Mouse (Mus musculus) layer of hippocampus, postnatal 36 days (tissue): Measurements from ENCODE around the gene Lrba. TPM values are rescaled to one million over a fixed set of nuclear protein-coding genes. Genes with fewer than 3 reads are reported as not detected.
A peak's percentile ranks its signal among the peaks of the same experiment; 100 is the strongest.

ENCODE experiments used
- DNase-seq, 2 experiments: peaks; one replicate each; pipeline ENCODE4 v3.0.0; 2022
- total RNA-seq, 2 experiments: library from RNA; stranded (reverse); gene quantifications; 2 replicates each; pipeline ENCODE4 v1.2.3; 2021

The Lrba gene
- total RNA-seq, result 10 to 100 TPM; 25.7 to 29.9 TPM

- peak; percentile 66 to 68 for DNase-seq
These were observed at the start of gene Lrba for GRCm38 (mm10) chr3:86224564-86225421. Gene Lrba (plus strand): TSS chr3:86224680.

GRCm38 (mm10) chr3:86179714-86180113 lies 44.8 kb upstream of the Lrba start:
- no peak for DNase-seq

GRCm38 (mm10) chr3:86181107-86181506 lies 43.4 kb upstream of the Lrba start:
- no peak for DNase-seq

DNA sequence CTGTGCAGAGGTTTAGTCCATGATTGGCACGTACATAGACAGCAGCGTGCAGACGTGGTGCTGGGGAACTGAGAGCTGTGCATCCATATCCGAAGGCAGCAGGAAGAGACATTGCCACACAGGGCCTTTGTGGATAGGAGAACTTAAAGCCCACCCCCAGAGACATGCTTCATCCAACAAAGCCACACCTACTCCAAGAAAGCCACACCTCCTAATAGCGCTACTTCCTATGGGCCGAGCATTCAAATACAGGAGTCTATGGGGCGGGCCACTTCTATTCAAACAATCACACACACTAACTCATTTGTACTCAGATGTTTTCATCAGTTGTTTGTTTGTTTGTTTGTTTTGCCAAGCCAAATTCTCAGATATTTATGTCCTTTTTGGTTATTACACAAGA lies 39.9 kb upstream of the Lrba start:
- DNase-seq, result no peak

GRCm38 (mm10) chr3:86187736-86188389 lies 36.6 kb upstream of the Lrba start:
- no peak for DNase-seq

DNA sequence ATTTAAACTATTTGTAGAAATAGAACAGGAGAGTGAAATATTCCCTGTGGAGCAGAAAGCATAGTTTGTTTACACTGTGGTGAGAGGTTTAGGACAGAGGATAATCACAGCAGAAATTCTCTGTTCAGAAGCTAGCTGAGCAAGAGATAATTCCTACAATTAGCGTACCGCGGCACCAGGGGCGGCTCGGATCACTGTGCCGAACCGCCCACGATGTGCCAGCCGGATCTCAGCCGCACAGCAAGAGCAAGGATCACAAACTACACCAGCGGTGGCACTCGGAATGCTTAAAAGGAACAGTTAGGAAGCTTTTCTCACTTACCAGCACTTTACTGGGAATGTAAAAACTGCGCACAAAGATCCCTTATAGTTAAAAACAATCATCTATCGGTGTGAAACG lies 28.5 kb upstream of the Lrba start:
- DNase-seq, result peak; percentile 18 to 26

DNA sequence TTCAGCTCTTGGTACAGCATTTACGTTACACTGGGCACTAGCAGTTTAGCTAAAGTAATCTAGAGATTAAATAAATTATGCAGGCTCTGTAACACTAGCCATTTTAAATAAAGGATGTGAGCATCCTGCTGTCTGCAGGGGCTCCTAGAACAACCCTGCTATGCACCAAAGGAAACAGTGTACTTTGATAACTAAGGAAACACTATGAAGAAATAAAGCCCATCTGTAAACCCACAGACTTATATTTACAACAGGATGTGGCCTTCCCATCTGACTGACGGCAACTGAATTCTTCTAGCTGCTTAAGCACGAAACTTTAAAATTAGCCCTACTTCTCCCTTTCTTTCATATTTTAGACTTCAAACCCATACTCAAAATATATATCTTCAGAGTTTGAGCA lies 28.0 kb upstream of the Lrba start:
- DNase-seq, result no peak

GRCm38 (mm10) chr3:86201645-86202175 lies 22.8 kb upstream of the Lrba start:
- DNase-seq, result no peak

GRCm38 (mm10) chr3:86202449-86202848 lies 22.0 kb upstream of the Lrba start:
- DNase-seq, result no peak

GRCm38 (mm10) chr3:86204608-86205358 lies 19.7 kb upstream of the Lrba start:
- DNase-seq, result no peak

GRCm38 (mm10) chr3:86206556-86206955 lies 17.9 kb upstream of the Lrba start:
- DNase-seq, result no peak

DNA sequence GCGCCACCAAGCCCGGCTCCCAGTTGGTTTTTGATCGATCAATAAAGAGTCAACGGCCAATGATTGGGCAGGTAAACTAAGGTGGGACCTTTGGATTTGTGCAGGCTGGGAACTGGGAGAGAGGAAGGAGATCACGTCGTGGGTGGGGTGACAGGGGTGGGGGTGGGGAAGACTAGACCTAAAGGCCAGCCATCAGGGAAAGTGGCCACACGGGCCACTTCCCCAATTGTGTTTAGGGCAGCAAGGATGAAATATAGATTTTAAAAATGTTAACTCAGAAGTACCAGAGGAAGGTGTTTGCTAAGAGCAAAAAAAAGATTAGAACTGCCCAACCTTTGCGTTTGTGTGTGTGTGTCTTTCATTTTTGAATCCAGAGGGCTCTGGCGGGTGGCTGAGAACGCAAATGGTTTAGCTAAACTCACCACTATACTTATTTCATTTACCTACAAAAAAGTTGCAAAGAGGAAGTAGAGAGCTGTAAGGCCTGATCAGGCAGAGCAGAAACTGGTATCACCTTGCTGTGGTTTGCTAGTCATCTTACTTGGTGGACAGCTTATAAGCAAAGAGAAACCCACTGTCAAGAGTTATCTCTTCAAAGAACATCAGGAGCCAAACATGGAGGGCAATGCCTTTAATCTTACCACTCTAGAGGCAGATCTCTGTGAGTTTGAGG lies 14.1 kb upstream of the Lrba start:
- no peak for DNase-seq

GRCm38 (mm10) chr3:86210959-86211358 lies 13.5 kb upstream of the Lrba start:
- no peak for DNase-seq

- no peak for DNase-seq
These were observed 10.2 kb upstream of the Lrba start for GRCm38 (mm10) chr3:86214248-86214647.

GRCm38 (mm10) chr3:86223634-86224313 lies 706 bp upstream of the Lrba start:
- DNase-seq, result peak; percentile 82 to 84

DNA sequence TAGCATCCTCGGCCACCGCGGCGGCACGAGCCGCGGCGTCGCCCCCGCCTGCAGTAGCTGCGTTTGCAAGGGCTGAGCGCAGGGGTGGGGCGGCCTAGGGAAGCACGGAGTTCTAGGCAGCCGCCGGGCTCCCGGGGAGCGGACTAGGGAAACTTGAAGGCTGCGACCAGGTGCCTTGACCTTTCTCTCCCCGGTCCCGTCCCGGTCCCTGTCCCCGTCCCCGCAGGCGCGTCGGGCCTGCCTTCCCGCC lies 241 bp upstream of the Lrba start:
- no peak for DNase-seq

GRCm38 (mm10) chr3:86231532-86232086 lies 7.1 kb downstream of the Lrba start:
- no peak for DNase-seq

- no peak for DNase-seq
These were observed 22.7 kb downstream of the Lrba start for GRCm38 (mm10) chr3:86247193-86247592.

GRCm38 (mm10) chr3:86251212-86251611 lies 26.7 kb downstream of the Lrba start:
- DNase-seq, result no peak

GRCm38 (mm10) chr3:86252588-86252987 lies 28.1 kb downstream of the Lrba start:
- DNase-seq, result no peak

- no peak for DNase-seq
These were observed 28.6 kb downstream of the Lrba start for GRCm38 (mm10) chr3:86253071-86253470.

GRCm38 (mm10) chr3:86253791-86254190 lies 29.3 kb downstream of the Lrba start:
- no peak for DNase-seq
